Mouse (Mus musculus) intestine, embryonic 14.5 days (tissue): Measurements from ENCODE around the gene Wdr73. TPM values are rescaled to one million over a fixed set of nuclear protein-coding genes. Genes with fewer than 3 reads are reported as not detected.

ENCODE experiments used
- ATAC-seq: fragments of 200-750 bp; cut with Nextera tagmentation; replicated peaks from 2 replicates; pipeline ENCODE4 v1.8.0; 2017; ENCODE audit warnings: low read depth, moderate number of reproducible peaks, moderate TSS enrichment, moderate library complexity; ENCODE audit not compliant: low FRiP score, low TSS enrichment
- DNase-seq: peaks from one replicate; pipeline ENCODE4 v3.0.0-alpha.2; 2018; ENCODE audit warnings: low spot score
- H3K27ac ChIP-seq: fragments of 300-500 bp; sonication (generic); 2 replicates; pipeline ENCODE4 v1.5.1; 2014; ENCODE audit warnings: low read depth, mild to moderate bottlenecking, control low read depth
- H3K27me3 ChIP-seq: fragments of 300-500 bp; sonication (generic); replicated peaks from 2 replicates; pipeline ENCODE4 v1.6.1; 2014; ENCODE audit warnings: low read length, control low read depth; ENCODE audit not compliant: control insufficient read depth, insufficient read depth
- H3K36me3 ChIP-seq: fragments of 300-500 bp; sonication (generic); 2 replicates; pipeline ENCODE4 v1.6.1; 2014; ENCODE audit warnings: low read length, control low read depth; ENCODE audit not compliant: control insufficient read depth, insufficient read depth
- H3K4me1 ChIP-seq: fragments of 300-500 bp; sonication (generic); replicated peaks from 2 replicates; pipeline ENCODE4 v1.6.1; 2014; ENCODE audit warnings: low read length, control low read depth, mixed read lengths; ENCODE audit not compliant: control insufficient read depth, insufficient read depth
- H3K4me2 ChIP-seq: fragments of 300-500 bp; sonication (generic); 2 replicates; pipeline ENCODE4 v1.6.1; 2014; ENCODE audit warnings: low read length
- H3K4me3 ChIP-seq: fragments of 300-500 bp; sonication (generic); 2 replicates; pipeline ENCODE4 v1.5.1; 2014; ENCODE audit warnings: low read depth, low read length, control low read depth, mixed read lengths
- H3K9ac ChIP-seq: fragments of 300-500 bp; sonication (generic); 2 replicates; pipeline ENCODE4 v1.6.1; 2014; ENCODE audit warnings: mild to moderate bottlenecking, low read length
- H3K9me3 ChIP-seq: fragments of 300-500 bp; sonication (generic); 2 replicates; pipeline ENCODE4 v1.6.1; 2016; ENCODE audit warnings: low read length, control low read depth; ENCODE audit not compliant: control insufficient read depth
- WGBS: fragments of 180-500 bp; shearing (Covaris S2); extraction: QIAGEN DNeasy Blood & Tissue Kit; methylation state at CpG from one replicate; pipeline ENCODE4 v1.1.7; 2014; 5-methylcytosine and 5-hydroxymethylcytosine counted together
- polyA plus RNA-seq: library from polyadenylated mRNA; unstranded; fragments of >200 nt; fragmentation: Nextera tagmentation; extraction: Ambion mirVana; gene quantifications from 2 replicates; pipeline ENCODE4 v1.2.1, GENCODE M21; 2014

The Wdr73 gene
- polyA plus RNA-seq, 1 experiment from 2014 or later, result 37.9 TPM

GRCm38 (mm10) chr7:80855316-80855715, 45.8 kb downstream of the Wdr73 start:
- DNase-seq, result no peak
- no peak for ATAC-seq
- Histone ChIP-seq H3K36me3 (no peaks in the 10 kb centered on the region), H3K4me3 (no peak overlapping the region), H3K9ac (no peak overlapping the region), H3K9me3 (no peaks in the 10 kb centered on the region), H3K4me2 (no peak overlapping the region), H3K4me1 (peaks cover 4% of the 10 kb centered on the region; the same call in 1 of the 2 replicates), H3K27me3 (no peaks in the 10 kb centered on the region), H3K27ac (no peak overlapping the region)

GRCm38 (mm10) chr7:80853218-80853617, 47.9 kb downstream of the Wdr73 start:
- no peak overlapping the region for H3K4me2 ChIP-seq
- H3K9ac ChIP-seq, result no peak overlapping the region
- H3K36me3 ChIP-seq, result no peaks in the 10 kb centered on the region
- no peaks in the 10 kb centered on the region for H3K27me3 ChIP-seq
- DNase-seq (no peak), ATAC-seq (no peak)
- H3K27ac ChIP-seq, result no peak overlapping the region
- H3K4me1 ChIP-seq, result no peaks in the 10 kb centered on the region
- no peaks in the 10 kb centered on the region for H3K9me3 ChIP-seq
- 94% methylated on average over 3 of the region's 3 CpGs for WGBS
- no peak overlapping the region for H3K4me3 ChIP-seq

GRCm38 (mm10) chr7:80850520-80850919, 50.5 kb downstream of the Wdr73 start:
- WGBS, result 81% methylated on average over 5 of the region's 5 CpGs
- H3K36me3 ChIP-seq, result no peaks in the 10 kb centered on the region
- DNase-seq, result no peak
- H3K4me2 ChIP-seq, result no peak overlapping the region
- H3K27ac ChIP-seq, result no peak overlapping the region
- H3K9ac ChIP-seq, result no peak overlapping the region
- H3K4me1 ChIP-seq, result 0 out of 2 replicates have a peak, but pooled peaks cover 2% of the 10 kb centered on the region
- H3K27me3 ChIP-seq, result no peaks in the 10 kb centered on the region
- H3K4me3 ChIP-seq, result no peak overlapping the region
- no peak for ATAC-seq
- H3K9me3 ChIP-seq, result no peaks in the 10 kb centered on the region

GRCm38 (mm10) chr7:80849710-80850109, 51.4 kb downstream of the Wdr73 start:
- no peak overlapping the region for H3K9ac ChIP-seq
- no peaks in the 10 kb centered on the region for H3K36me3 ChIP-seq
- no peak overlapping the region for H3K27ac ChIP-seq
- WGBS, result 27% methylated on average over 4 of the region's 4 CpGs
- H3K9me3 ChIP-seq, result no peaks in the 10 kb centered on the region
- peak; percentile 68 for DNase-seq
- no peaks in the 10 kb centered on the region for H3K27me3 ChIP-seq
- 0 out of 2 replicates have a peak, but pooled peaks cover 2% of the 10 kb centered on the region for H3K4me1 ChIP-seq
- 0 out of 2 replicates have a peak, but pooled peaks have one; percentile 65 for ATAC-seq
- no peak overlapping the region for H3K4me2 ChIP-seq
- no peak overlapping the region for H3K4me3 ChIP-seq

GRCm38 (mm10) chr7:80849267-80849666, 51.8 kb downstream of the Wdr73 start:
- Histone ChIP-seq H3K27me3 (no peaks in the 10 kb centered on the region), H3K9me3 (no peaks in the 10 kb centered on the region), H3K4me3 (no peak overlapping the region), H3K4me2 (no peak overlapping the region), H3K27ac (no peak overlapping the region), H3K9ac (no peak overlapping the region), H3K4me1 (0 out of 2 replicates have a peak, but pooled peaks cover 2% of the 10 kb centered on the region), H3K36me3 (no peaks in the 10 kb centered on the region)
- no peak for DNase-seq
- 73% methylated on average over 2 of the region's 2 CpGs for WGBS
- no peak for ATAC-seq

GRCm38 (mm10) chr7:80846709-80847108, 54.4 kb downstream of the Wdr73 start:
- no peak overlapping the region for H3K4me3 ChIP-seq
- DNase-seq, result no peak
- no peaks in the 10 kb centered on the region for H3K27me3 ChIP-seq
- H3K4me2 ChIP-seq, result no peak overlapping the region
- no peak for ATAC-seq
- H3K27ac ChIP-seq, result no peak overlapping the region
- no peak overlapping the region for H3K9ac ChIP-seq
- WGBS, result 92% methylated on average over 5 of the region's 5 CpGs
- H3K9me3 ChIP-seq, result no peaks in the 10 kb centered on the region
- H3K36me3 ChIP-seq, result no peaks in the 10 kb centered on the region
- 0 out of 2 replicates have a peak, but pooled peaks cover 2% of the 10 kb centered on the region for H3K4me1 ChIP-seq

- Histone ChIP-seq H3K4me2 (no peak overlapping the region), H3K4me3 (no peak overlapping the region), H3K9me3 (no peaks in the 10 kb centered on the region), H3K9ac (no peak overlapping the region), H3K4me1 (0 out of 2 replicates have a peak, but pooled peaks cover 2% of the 10 kb centered on the region), H3K27me3 (no peaks in the 10 kb centered on the region), H3K36me3 (no peaks in the 10 kb centered on the region), H3K27ac (no peak overlapping the region)
- ATAC-seq (no peak), DNase-seq (no peak)
- WGBS, result 87% methylated on average over 10 of the region's 10 CpGs
Measured at GRCm38 (mm10) chr7:80846280-80846678, 54.8 kb downstream of the Wdr73 start.

GRCm38 (mm10) chr7:80845621-80846279, 55.3 kb downstream of the Wdr73 start:
- H3K4me1 ChIP-seq, result peaks cover 4% of the 10 kb centered on the region; the same call in 1 of the 2 replicates
- no peaks in the 10 kb centered on the region for H3K36me3 ChIP-seq
- no peak for ATAC-seq
- H3K9me3 ChIP-seq, result no peaks in the 10 kb centered on the region
- H3K4me3 ChIP-seq, result no peak overlapping the region
- H3K27ac ChIP-seq, result no peak overlapping the region
- H3K4me2 ChIP-seq, result no peak overlapping the region
- H3K9ac ChIP-seq, result no peak overlapping the region
- 65% methylated on average over 15 of the region's 15 CpGs for WGBS
- no peaks in the 10 kb centered on the region for H3K27me3 ChIP-seq
- no peak for DNase-seq

GRCm38 (mm10) chr7:80844691-80845090, 56.4 kb downstream of the Wdr73 start:
- DNase-seq (no peak), ATAC-seq (no peak)
- WGBS, result 95% methylated on average over 12 of the region's 12 CpGs
- Histone ChIP-seq H3K9ac (no peak overlapping the region), H3K4me1 (peaks cover 9% of the 10 kb centered on the region; the same call in 1 of the 2 replicates), H3K4me3 (no peak overlapping the region), H3K36me3 (no peaks in the 10 kb centered on the region), H3K27me3 (no peaks in the 10 kb centered on the region), H3K4me2 (no peak overlapping the region), H3K9me3 (no peaks in the 10 kb centered on the region), H3K27ac (no peak overlapping the region)
